Mouse (Mus musculus): ENCODE results near the gene Pcnx2.

The Pcnx2 gene

GRCm38 (mm10) chr8:125750846-125751245, 147.3 kb downstream of the Pcnx2 start:
- no peak for DNase-seq

GRCm38 (mm10) chr8:125747390-125747789, 150.7 kb downstream of the Pcnx2 start:
- DNase-seq: no peak

- DNase-seq: no peak
These were observed 153.1 kb downstream of the Pcnx2 start for GRCm38 (mm10) chr8:125744914-125745576.

DNA sequence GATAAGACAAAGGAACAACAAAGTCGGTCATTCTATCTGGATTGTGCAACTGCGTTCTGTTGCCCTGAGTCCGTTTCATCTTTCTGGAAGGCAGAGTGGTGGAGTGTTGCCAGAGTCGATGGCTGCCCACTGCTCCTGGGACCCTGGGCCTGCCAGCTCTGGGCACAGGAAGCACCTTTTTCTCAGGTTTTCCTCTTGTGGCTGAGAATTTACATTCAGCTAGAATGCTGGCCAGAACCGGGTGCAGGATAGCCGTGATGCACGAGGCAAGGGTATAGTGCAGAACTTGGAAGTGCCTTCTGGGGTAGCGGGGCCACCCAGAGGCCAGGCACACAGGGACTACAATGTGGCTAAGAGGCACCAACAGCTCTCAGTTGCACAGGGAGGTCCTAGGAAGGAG, 155.7 kb downstream of the Pcnx2 start:
- no peak for DNase-seq

DNA sequence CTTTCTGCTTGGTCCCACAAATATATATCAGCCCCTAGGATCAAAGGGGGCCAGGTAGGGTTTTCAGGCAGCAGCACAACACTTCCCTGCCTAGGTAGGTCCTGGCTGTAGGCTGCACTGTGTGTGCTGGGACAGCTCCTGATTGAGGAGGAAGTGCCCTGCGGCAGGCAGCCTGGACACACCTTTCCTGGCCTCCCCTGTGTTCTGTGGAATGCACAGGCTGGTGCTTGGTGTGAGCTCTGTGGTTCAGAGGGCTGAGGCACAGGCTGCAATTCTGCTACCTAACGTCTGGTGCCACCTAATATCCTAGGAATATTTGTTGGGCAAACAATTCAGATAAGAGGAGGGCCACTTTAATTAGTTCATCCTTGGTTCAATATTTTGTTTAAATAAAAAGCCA, 156.3 kb downstream of the Pcnx2 start:
- DNase-seq: no peak

DNA sequence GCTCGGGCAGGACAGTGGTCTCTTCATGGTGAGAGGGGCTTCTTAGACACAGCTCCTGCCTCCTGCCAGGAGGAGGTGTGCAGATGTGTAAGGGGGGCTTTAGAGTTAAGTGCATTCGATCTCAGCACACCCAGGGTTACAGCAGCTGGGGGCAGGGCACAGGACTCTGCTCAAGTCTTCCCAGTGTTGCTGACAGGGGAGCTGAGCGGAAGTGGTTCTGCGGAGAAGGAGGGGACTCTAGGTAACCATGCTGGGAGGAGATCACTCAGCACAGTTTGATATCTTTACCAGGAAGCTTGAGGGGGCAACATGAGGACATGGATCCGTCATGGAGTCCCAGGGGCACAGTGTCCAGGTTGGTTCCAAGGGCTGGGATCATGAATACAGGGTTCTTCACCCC, 156.7 kb downstream of the Pcnx2 start:
- no peak for DNase-seq

DNA sequence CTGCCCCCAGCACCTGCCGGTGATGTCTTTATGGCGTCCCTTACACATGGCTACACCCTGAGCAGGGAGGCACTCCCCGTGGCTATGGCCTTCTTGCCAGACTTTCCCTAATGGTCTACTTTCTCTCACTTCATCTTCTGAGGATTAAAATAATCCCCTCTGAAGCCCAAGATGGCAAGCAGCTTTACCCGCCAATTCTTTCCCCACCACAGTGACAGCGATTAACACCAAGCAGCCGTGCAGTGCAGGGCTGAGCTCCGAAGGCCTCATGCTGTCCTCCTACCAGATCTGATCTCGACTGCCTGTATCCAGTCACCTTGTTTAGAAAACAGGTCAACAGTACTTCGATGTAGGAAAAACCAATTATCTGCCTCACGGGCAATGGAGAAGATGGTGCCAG, 157.5 kb downstream of the Pcnx2 start:
- DNase-seq: no peak

GRCm38 (mm10) chr8:125738956-125739355, 159.2 kb downstream of the Pcnx2 start:
- DNase-seq: no peak

- peak; percentile 81 for DNase-seq
These were observed 163.9 kb downstream of the Pcnx2 start for GRCm38 (mm10) chr8:125733964-125734956.

- no peak for DNase-seq
These were observed 168.4 kb downstream of the Pcnx2 start, which contains the start of gene Ntpcr for GRCm38 (mm10) chr8:125729746-125730145. Gene Ntpcr, plus strand, starts transcription at chr8:125729963.

- DNase-seq: no peak
These were observed 170.3 kb downstream of the Pcnx2 start for GRCm38 (mm10) chr8:125727797-125728196.

- no peak for DNase-seq
These were observed 171.1 kb downstream of the Pcnx2 start for GRCm38 (mm10) chr8:125726986-125727385.

DNA sequence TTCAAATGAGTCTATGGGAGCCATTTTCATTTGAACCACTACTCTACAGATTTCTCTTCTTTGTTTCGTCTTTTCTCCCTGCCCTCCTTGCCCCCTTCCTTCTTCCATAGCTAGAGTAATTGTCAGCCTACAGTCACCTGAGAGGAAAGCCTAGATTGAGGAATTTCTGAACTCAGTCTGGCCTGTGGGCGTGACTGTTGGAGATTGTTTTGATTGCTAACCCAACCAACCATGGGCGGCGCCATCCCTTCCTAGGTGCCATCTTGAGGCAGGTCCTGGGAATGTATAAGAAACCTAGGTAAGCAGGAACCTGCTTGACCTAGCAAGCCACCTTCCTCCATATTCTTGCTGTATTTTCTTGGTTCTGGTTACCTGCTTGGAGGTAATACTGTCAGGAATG, 172.0 kb downstream of the Pcnx2 start:
- DNase-seq: no peak

GRCm38 (mm10) chr8:125725037-125725820, 172.9 kb downstream of the Pcnx2 start:
- no peak for DNase-seq

- DNase-seq: no peak
These were observed 174.7 kb downstream of the Pcnx2 start for GRCm38 (mm10) chr8:125723437-125723836.

DNA sequence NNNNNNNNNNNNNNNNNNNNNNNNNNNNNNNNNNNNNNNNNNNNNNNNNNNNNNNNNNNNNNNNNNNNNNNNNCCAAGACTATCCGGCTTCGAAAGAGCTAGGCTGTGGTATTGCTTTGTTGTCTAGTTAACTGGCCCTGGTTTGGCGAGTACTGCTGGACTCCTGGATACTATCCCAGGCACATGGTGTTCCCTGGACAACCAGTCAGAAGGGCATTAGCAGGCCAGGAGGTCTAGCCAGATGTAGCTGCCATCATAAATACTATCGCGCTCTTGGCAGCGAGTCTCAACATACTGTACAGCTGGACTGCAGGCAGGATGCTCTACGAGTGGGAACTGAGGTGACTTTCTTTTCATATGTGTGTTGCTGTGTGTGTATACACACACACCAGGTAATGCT, 175.4 kb downstream of the Pcnx2 start:
- peak; percentile 33 for DNase-seq

DNA sequence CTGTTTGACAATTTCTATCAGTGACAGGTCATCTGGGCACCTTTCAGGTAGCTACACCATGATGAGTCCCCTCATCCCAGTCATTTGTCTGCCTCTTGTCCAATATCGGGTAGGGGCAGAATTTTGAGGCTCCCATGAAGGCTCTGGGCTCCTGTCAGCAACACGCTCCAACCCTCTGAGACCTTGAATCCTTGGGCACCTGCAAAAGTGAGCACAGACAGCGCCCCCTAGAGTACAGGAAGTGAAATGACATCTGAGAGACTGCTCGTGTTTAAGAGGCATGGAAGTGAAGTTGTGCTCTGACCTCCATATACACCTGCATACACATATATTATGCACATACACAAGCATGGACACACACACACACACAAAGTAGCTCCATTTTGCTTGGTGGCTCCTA, 179.2 kb downstream of the Pcnx2 start:
- no peak for DNase-seq

DNA sequence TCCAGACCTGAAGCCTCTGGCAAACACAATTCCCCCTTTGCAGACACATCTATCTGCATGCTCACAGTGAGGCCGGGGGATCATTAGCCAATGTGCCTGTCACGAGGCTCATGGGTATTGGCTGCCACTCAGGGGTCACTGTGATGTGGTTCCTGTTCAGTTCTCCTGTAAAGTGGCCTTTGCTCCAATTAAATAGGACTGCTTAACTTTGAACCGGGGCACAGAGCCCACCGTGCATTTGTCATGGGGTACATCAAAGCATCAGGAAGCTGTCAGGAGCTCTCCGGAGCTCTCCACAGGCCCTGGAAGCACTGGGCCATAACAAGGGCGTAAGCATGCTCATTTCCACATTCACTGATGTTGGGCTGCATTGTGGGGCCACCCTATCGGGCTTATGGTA, 181.5 kb downstream of the Pcnx2 start:
- DNase-seq: peak; percentile 46

DNA sequence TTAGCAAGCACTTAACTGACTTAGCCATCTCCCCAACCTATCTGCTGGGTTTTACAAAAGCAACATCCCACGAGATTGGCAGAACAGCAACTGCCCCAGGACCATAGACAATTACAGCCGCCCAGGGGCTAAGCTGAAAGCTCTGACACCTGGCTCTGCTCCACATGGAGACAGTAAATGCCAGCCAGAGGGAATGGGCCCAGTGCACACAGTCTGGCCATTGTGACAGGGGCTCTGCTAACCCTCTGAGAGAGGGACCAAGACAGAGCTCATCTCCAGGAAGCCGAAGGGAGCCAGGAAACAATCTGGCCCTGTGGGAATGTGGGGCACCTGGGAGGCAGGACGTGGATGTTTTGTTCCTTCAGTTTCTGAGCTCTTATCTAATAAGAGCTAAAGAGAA, 181.9 kb downstream of the Pcnx2 start:
- no peak for DNase-seq

GRCm38 (mm10) chr8:125711514-125711913, 186.6 kb downstream of the Pcnx2 start:
- no peak for DNase-seq

DNA sequence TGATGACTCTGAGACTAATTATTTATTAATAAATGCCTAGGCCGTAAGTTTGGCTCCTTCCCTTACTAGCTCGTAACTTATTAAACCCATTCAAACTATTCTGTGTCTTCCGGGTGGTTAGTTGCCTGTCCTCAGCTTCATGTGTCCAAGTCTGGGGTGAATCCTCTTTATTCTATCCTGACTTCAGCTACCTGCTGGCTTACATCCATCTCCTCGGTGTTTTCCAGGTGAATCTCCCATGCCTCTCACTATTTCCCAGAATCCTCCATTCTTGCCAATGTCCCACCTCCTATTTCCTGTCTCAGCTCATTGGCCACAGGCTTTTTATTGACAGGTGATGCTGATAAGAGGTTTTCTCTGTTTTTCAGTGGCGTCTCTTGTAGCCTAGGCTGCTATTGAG, 188.9 kb downstream of the Pcnx2 start:
- DNase-seq: peak; percentile 38

GRCm38 (mm10) chr8:125705816-125706215, 192.3 kb downstream of the Pcnx2 start:
- no peak for DNase-seq

DNA sequence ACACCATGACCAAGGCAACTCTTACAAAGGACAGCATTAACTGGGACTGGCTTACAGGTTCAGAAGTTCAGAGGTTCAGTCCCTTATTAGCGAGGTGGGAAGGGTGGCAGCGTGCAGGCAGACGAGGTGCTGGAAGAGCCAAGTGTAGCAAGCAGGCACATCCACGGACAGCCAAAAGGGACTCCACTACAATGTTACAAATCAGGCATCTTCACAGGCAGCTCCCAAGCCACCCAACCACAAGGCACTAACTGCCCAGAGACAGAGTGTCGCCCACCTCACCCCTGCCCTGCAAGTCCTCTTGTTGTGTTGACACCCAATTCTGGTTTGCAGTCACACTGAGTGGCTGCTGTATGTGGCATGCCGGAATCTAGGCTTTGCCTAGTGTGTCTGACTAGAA, 193.7 kb downstream of the Pcnx2 start:
- DNase-seq: no peak

All from kidney, adult 11 months (tissue).